Mouse (Mus musculus): ENCODE measurements around the gene Xk. TPM values are rescaled to one million over a fixed set of nuclear protein-coding genes. Genes with fewer than 3 reads are reported as not detected.

Gene Xk
- polyA plus RNA-seq (2012; rRNA removed): 0.28 and 0.37 TPM in 2 replicates

- no peaks in the 10 kb centered on the region for H3K4me1 ChIP-seq (ENCODE audit: control insufficient read depth, insufficient read depth, low read length)
- H3K27me3 ChIP-seq (replicated peaks; ENCODE audit: control insufficient read depth, insufficient read depth, low read length): no peaks in the 10 kb centered on the region
- 3% methylated on average over 42 of the region's 94 CpGs for WGBS
- no peak within 1 kb of the TSS for H3K27ac ChIP-seq (ENCODE audit: insufficient read depth, low read depth, low read length)
- TF ChIP-seq POLR2A (IDR thresholded peaks at IDR 0.05; ENCODE audit: low read depth, low read length) (no peak), CTCF (conservative IDR thresholded peaks at IDR 0.05; ENCODE audit: insufficient read depth, insufficient read length, low read depth, low read length) (no peak)
- H3K4me3 ChIP-seq (ENCODE audit: insufficient read depth, low read depth, low read length): peak within 1 kb of the TSS; percentile 71
- DNase-seq: peak; percentile 44
- H3K36me3 ChIP-seq (ENCODE audit: control insufficient read depth, insufficient read depth, low read length): no peaks in the 10 kb centered on the region
Observed at GRCm38 (mm10) chrX:9272460-9273361, at the start of gene Xk. Gene Xk, plus strand, starts transcription at chrX:9272756.

- Histone ChIP-seq H3K27ac (ENCODE audit: insufficient read depth, low read depth, low read length) (no peak overlapping the region), H3K4me1 (ENCODE audit: control insufficient read depth, insufficient read depth, low read length) (no peaks in the 10 kb centered on the region), H3K27me3 (replicated peaks; ENCODE audit: control insufficient read depth, insufficient read depth, low read length) (no peaks in the 10 kb centered on the region), H3K36me3 (ENCODE audit: control insufficient read depth, insufficient read depth, low read length) (no peaks in the 10 kb centered on the region), H3K4me3 (ENCODE audit: insufficient read depth, low read depth, low read length) (no peak overlapping the region)
- WGBS: 68% methylated on average over 2 of the region's 2 CpGs
- TF ChIP-seq CTCF (conservative IDR thresholded peaks at IDR 0.05; ENCODE audit: insufficient read depth, insufficient read length, low read depth, low read length) (no peak), POLR2A (IDR thresholded peaks at IDR 0.05; ENCODE audit: low read depth, low read length) (no peak)
- DNase-seq: no peak
Observed at GRCm38 (mm10) chrX:9227105-9227504, 45.5 kb upstream of the Xk start.

- Histone ChIP-seq H3K36me3 (ENCODE audit: control insufficient read depth, insufficient read depth, low read length) (no peaks in the 10 kb centered on the region), H3K4me3 (ENCODE audit: insufficient read depth, low read depth, low read length) (no peak overlapping the region), H3K27ac (ENCODE audit: insufficient read depth, low read depth, low read length) (no peak overlapping the region), H3K27me3 (replicated peaks; ENCODE audit: control insufficient read depth, insufficient read depth, low read length) (no peaks in the 10 kb centered on the region), H3K4me1 (ENCODE audit: control insufficient read depth, insufficient read depth, low read length) (no peaks in the 10 kb centered on the region)
- peak; percentile 6 for DNase-seq
- no peak for TF ChIP-seq CTCF (conservative IDR thresholded peaks at IDR 0.05; ENCODE audit: insufficient read depth, insufficient read length, low read depth, low read length)
- TF ChIP-seq POLR2A (IDR thresholded peaks at IDR 0.05; ENCODE audit: low read depth, low read length): no peak
- WGBS: 62% methylated on average over 5 of the region's 5 CpGs
Observed at GRCm38 (mm10) chrX:9240737-9241591, 31.6 kb upstream of the Xk start.

- 38% methylated on average over 8 of the region's 8 CpGs for WGBS
- H3K4me3 ChIP-seq (ENCODE audit: insufficient read depth, low read depth, low read length): no peak overlapping the region
- H3K27ac ChIP-seq (ENCODE audit: insufficient read depth, low read depth, low read length): no peak overlapping the region
- H3K36me3 ChIP-seq (ENCODE audit: control insufficient read depth, insufficient read depth, low read length): no peaks in the 10 kb centered on the region
- TF ChIP-seq POLR2A (IDR thresholded peaks at IDR 0.05; ENCODE audit: low read depth, low read length): no peak
- no peak for TF ChIP-seq CTCF (conservative IDR thresholded peaks at IDR 0.05; ENCODE audit: insufficient read depth, insufficient read length, low read depth, low read length)
- no peaks in the 10 kb centered on the region for H3K27me3 ChIP-seq (replicated peaks; ENCODE audit: control insufficient read depth, insufficient read depth, low read length)
- peak; percentile 7 for DNase-seq
- no peaks in the 10 kb centered on the region for H3K4me1 ChIP-seq (ENCODE audit: control insufficient read depth, insufficient read depth, low read length)
Observed at GRCm38 (mm10) chrX:9243381-9243864, 29.1 kb upstream of the Xk start.

GRCm38 (mm10) chrX:9244603-9245336 is 27.8 kb upstream of the Xk start:
- Histone ChIP-seq H3K36me3 (ENCODE audit: control insufficient read depth, insufficient read depth, low read length) (no peaks in the 10 kb centered on the region), H3K4me1 (ENCODE audit: control insufficient read depth, insufficient read depth, low read length) (no peaks in the 10 kb centered on the region; the same call in 1 of the 2 replicates), H3K27ac (ENCODE audit: insufficient read depth, low read depth, low read length) (no peak overlapping the region), H3K27me3 (replicated peaks; ENCODE audit: control insufficient read depth, insufficient read depth, low read length) (no peaks in the 10 kb centered on the region), H3K4me3 (ENCODE audit: insufficient read depth, low read depth, low read length) (no peak overlapping the region)
- TF ChIP-seq POLR2A (IDR thresholded peaks at IDR 0.05; ENCODE audit: low read depth, low read length) (no peak), CTCF (conservative IDR thresholded peaks at IDR 0.05; ENCODE audit: insufficient read depth, insufficient read length, low read depth, low read length) (no peak)
- 83% methylated on average over 12 of the region's 12 CpGs for WGBS
- DNase-seq: no peak

GRCm38 (mm10) chrX:9248911-9249310 is 23.6 kb upstream of the Xk start:
- Histone ChIP-seq H3K27ac (ENCODE audit: insufficient read depth, low read depth, low read length) (no peak overlapping the region), H3K27me3 (replicated peaks; ENCODE audit: control insufficient read depth, insufficient read depth, low read length) (no peaks in the 10 kb centered on the region), H3K36me3 (ENCODE audit: control insufficient read depth, insufficient read depth, low read length) (no peaks in the 10 kb centered on the region), H3K4me1 (ENCODE audit: control insufficient read depth, insufficient read depth, low read length) (no peaks in the 10 kb centered on the region; the same call in 1 of the 2 replicates), H3K4me3 (ENCODE audit: insufficient read depth, low read depth, low read length) (no peak overlapping the region)
- WGBS: 39% methylated on average over 5 of the region's 5 CpGs
- DNase-seq: no peak
- TF ChIP-seq POLR2A (IDR thresholded peaks at IDR 0.05; ENCODE audit: low read depth, low read length) (no peak), CTCF (conservative IDR thresholded peaks at IDR 0.05; ENCODE audit: insufficient read depth, insufficient read length, low read depth, low read length) (no peak)

All from kidney, adult 2 months (tissue).